Mouse (Mus musculus): Measurements from ENCODE around the gene Gm14685. TPM values are rescaled to one million over a fixed set of nuclear protein-coding genes. Genes with fewer than 3 reads are reported as not detected.

The Gm14685 gene
- total and polyA plus RNA-seq, 2 experiments from 2014 or later: 0.77 to 2.0 TPM

Other genes starting within 250 kb of the Gm14685 start
- gene Cetn2, start 198.6 kb upstream of the Gm14685 start, total RNA-seq (2014; rRNA removed): 41.4 and 47.1 TPM in 2 replicates
- gene Cetn2, start 198.6 kb upstream of the Gm14685 start, polyA plus RNA-seq (2015; fragmentation: Nextera tagmentation; extraction: Ambion mirVana): 95.5 and 105 TPM in 2 replicates
- 49.1 and 49.9 TPM in 2 replicates for gene Nsdhl, start 198.5 kb upstream of the Gm14685 start, total RNA-seq (2014; rRNA removed)
- 41.7 and 44.8 TPM in 2 replicates for gene Nsdhl, start 198.5 kb upstream of the Gm14685 start, polyA plus RNA-seq (2015; fragmentation: Nextera tagmentation; extraction: Ambion mirVana)
- gene Zfp185, start 129.7 kb upstream of the Gm14685 start, total RNA-seq (2014; rRNA removed): 0.77 and 1.9 TPM in 2 replicates
- 0.80 and 1.2 TPM in 2 replicates for gene Zfp185, start 129.7 kb upstream of the Gm14685 start, polyA plus RNA-seq (2015; fragmentation: Nextera tagmentation; extraction: Ambion mirVana)
- 0.08 and 0.67 TPM in 2 replicates for gene Pnma5, start 79.9 kb upstream of the Gm14685 start, total RNA-seq (2014; rRNA removed)
- gene Pnma5, start 79.9 kb upstream of the Gm14685 start, polyA plus RNA-seq (2015; fragmentation: Nextera tagmentation; extraction: Ambion mirVana): 0.14 and 0.22 TPM in 2 replicates
- 15.0 and 19.8 TPM in 2 replicates for gene Pnma3, start 52.3 kb upstream of the Gm14685 start, total RNA-seq (2014; rRNA removed)
- gene Pnma3, start 52.3 kb upstream of the Gm14685 start, polyA plus RNA-seq (2015; fragmentation: Nextera tagmentation; extraction: Ambion mirVana): 2.4 and 3.4 TPM in 2 replicates
- not detected in 2 replicates for gene Xlr4a, start 34.6 kb upstream of the Gm14685 start, total RNA-seq (2014; rRNA removed)
- 0.54 TPM in 1 of 2 replicates, not detected in the other for gene Xlr4a, start 34.6 kb upstream of the Gm14685 start, polyA plus RNA-seq (2015; fragmentation: Nextera tagmentation; extraction: Ambion mirVana)
- 2.3 and 2.7 TPM in 2 replicates for gene Xlr3a, start 20.0 kb upstream of the Gm14685 start, total RNA-seq (2014; rRNA removed)
- gene Xlr3a, start 20.0 kb upstream of the Gm14685 start, polyA plus RNA-seq (2015; fragmentation: Nextera tagmentation; extraction: Ambion mirVana): 1.7 and 1.9 TPM in 2 replicates
- gene Xlr5b, start 31.7 kb downstream of the Gm14685 start, total RNA-seq (2014; rRNA removed): not detected in 2 replicates
- gene Xlr5b, start 31.7 kb downstream of the Gm14685 start, polyA plus RNA-seq (2015; fragmentation: Nextera tagmentation; extraction: Ambion mirVana): not detected in 2 replicates
- 0.95 and 1.3 TPM in 2 replicates for gene DXBay18, start 32.4 kb downstream of the Gm14685 start, total RNA-seq (2014; rRNA removed)
- gene DXBay18, start 32.4 kb downstream of the Gm14685 start, polyA plus RNA-seq (2015; fragmentation: Nextera tagmentation; extraction: Ambion mirVana): 0.30 and 0.99 TPM in 2 replicates
- gene Spin2d, start 59.9 kb downstream of the Gm14685 start, total RNA-seq (2014; rRNA removed): not detected in 2 replicates
- gene Spin2d, start 59.9 kb downstream of the Gm14685 start, polyA plus RNA-seq (2015; fragmentation: Nextera tagmentation; extraction: Ambion mirVana): not detected in 2 replicates
- gene Xlr3b, start 75.2 kb downstream of the Gm14685 start, total RNA-seq (2014; rRNA removed): 4.9 and 5.3 TPM in 2 replicates
- gene Xlr3b, start 75.2 kb downstream of the Gm14685 start, polyA plus RNA-seq (2015; fragmentation: Nextera tagmentation; extraction: Ambion mirVana): 5.1 and 10.8 TPM in 2 replicates
- 0.31 TPM in 1 of 2 replicates, not detected in the other for gene Xlr4b, start 97.3 kb downstream of the Gm14685 start, total RNA-seq (2014; rRNA removed)
- gene Xlr4b, start 97.3 kb downstream of the Gm14685 start, polyA plus RNA-seq (2015; fragmentation: Nextera tagmentation; extraction: Ambion mirVana): 0.17 and 0.79 TPM in 2 replicates
- 20.5 and 23.7 TPM in 2 replicates for gene F8a, start 111.2 kb downstream of the Gm14685 start, total RNA-seq (2014; rRNA removed)
- gene F8a, start 111.2 kb downstream of the Gm14685 start, polyA plus RNA-seq (2015; fragmentation: Nextera tagmentation; extraction: Ambion mirVana): 33.0 and 34.3 TPM in 2 replicates
- gene Xlr4c, start 126.1 kb downstream of the Gm14685 start, total RNA-seq (2014; rRNA removed): not detected in 2 replicates
- gene Xlr4c, start 126.1 kb downstream of the Gm14685 start, polyA plus RNA-seq (2015; fragmentation: Nextera tagmentation; extraction: Ambion mirVana): 0.35 TPM in 1 of 2 replicates, not detected in the other
- gene Xlr3c, start 148.3 kb downstream of the Gm14685 start, total RNA-seq (2014; rRNA removed): not detected in 2 replicates
- gene Xlr3c, start 148.3 kb downstream of the Gm14685 start, polyA plus RNA-seq (2015; fragmentation: Nextera tagmentation; extraction: Ambion mirVana): 0.11 TPM in 1 of 2 replicates, not detected in the other
- gene Xlr5a, start 175.9 kb downstream of the Gm14685 start, total RNA-seq (2014; rRNA removed): not detected in 2 replicates
- gene Xlr5a, start 175.9 kb downstream of the Gm14685 start, polyA plus RNA-seq (2015; fragmentation: Nextera tagmentation; extraction: Ambion mirVana): not detected in 2 replicates
- gene Xlr5c, start 175.9 kb downstream of the Gm14685 start, total RNA-seq (2014; rRNA removed): not detected in 2 replicates
- not detected in 2 replicates for gene Xlr5c, start 175.9 kb downstream of the Gm14685 start, polyA plus RNA-seq (2015; fragmentation: Nextera tagmentation; extraction: Ambion mirVana)
- gene Gm45015, start 219.8 kb downstream of the Gm14685 start, total RNA-seq (2014; rRNA removed): not detected in 2 replicates
- not detected in 2 replicates for gene Gm45015, start 219.8 kb downstream of the Gm14685 start, polyA plus RNA-seq (2015; fragmentation: Nextera tagmentation; extraction: Ambion mirVana)
- 24.6 and 32.3 TPM in 2 replicates for gene Zfp275, start 225.6 kb downstream of the Gm14685 start, total RNA-seq (2014; rRNA removed)
- 3.7 and 5.2 TPM in 2 replicates for gene Zfp275, start 225.6 kb downstream of the Gm14685 start, polyA plus RNA-seq (2015; fragmentation: Nextera tagmentation; extraction: Ambion mirVana)